Mouse (Mus musculus) kidney, adult 2 months (tissue): Measurements from ENCODE around the gene Gtf2i.

ENCODE experiments used
- CTCF ChIP-seq: fragments of 200-500 bp; conservative IDR thresholded peaks from 2 replicates; pipeline ENCODE4 v1.5.1; 2011; ENCODE audit warnings: low read depth, mild to moderate bottlenecking, control low read depth, low read length, moderate library complexity, mixed read lengths; ENCODE audit not compliant: insufficient read depth, insufficient read length
- POLR2A ChIP-seq: fragments of 200-500 bp; IDR thresholded peaks from one replicate; pipeline ENCODE4 v1.6.1; 2011; ENCODE audit warnings: low read depth, low read length, control low read depth

DNA sequence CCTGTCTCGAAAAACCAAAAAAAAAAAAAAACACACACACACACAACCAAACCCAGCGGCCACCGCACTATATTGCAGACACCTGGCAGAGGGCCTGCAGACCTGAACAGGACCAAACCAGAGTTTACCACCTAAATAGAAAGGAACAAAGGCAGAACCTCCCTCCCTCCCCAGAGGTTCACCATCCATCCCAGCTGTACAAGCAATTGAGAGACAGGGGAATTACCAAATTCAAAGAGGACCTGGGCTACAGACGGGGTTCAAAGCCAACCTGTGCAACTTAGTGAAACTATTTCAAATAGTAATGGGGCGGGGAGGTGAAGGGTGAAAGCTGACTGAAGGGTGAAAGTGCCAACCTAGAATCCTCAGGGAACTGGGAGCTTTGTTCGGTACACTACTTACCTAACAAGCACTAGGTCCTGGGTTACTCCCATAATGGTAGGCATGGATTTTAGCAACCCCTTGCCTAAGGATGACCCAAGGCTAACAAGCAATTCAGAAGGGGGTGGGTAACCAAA, 2.6 kb downstream of the Gtf2i start:
- TF ChIP-seq POLR2A, result no peak
- TF ChIP-seq CTCF, result no peak
